Mouse (Mus musculus) CH12.LX (cell line): ENCODE data around the gene Pde6b. TPM values are rescaled to one million over a fixed set of nuclear protein-coding genes. Genes with fewer than 3 reads are reported as not detected.

Experiments used
- DNase-seq: peaks from one replicate; pipeline ENCODE4 v3.0.0-alpha.2; 2013; ENCODE audit errors: extremely low read depth
- H3K27ac ChIP-seq: 2 replicates; pipeline ENCODE4 v1.5.1; 2012; ENCODE audit warnings: low read depth, mild to moderate bottlenecking, control low read depth, moderate library complexity; ENCODE audit not compliant: insufficient read depth
- H3K27me3 ChIP-seq: replicated peaks from 2 replicates; pipeline ENCODE3; 2012; ENCODE audit warnings: inconsistent platforms
- H3K36me3 ChIP-seq, 2 experiments: replicated peaks in 1 of 2; 2 replicates each; pipeline versions ENCODE3 to v1.6.1; 2012; ENCODE audit warnings: inconsistent platforms in 1 of 2, low read length in 1 of 2, mild to moderate bottlenecking in 1 of 2, mixed read lengths in 1 of 2, moderate library complexity in 1 of 2; ENCODE audit not compliant: control insufficient read depth in 1 of 2, insufficient read depth in 1 of 2
- H3K4me1 ChIP-seq, 2 experiments: 2 replicates each; pipeline ENCODE4 v1.6.1; 2012; ENCODE audit warnings: inconsistent platforms in 1 of 2, moderate library complexity in 1 of 2; ENCODE audit not compliant: insufficient read depth in 2 of 2, control insufficient read depth in 1 of 2
- H3K4me2 ChIP-seq: 2 replicates; pipeline ENCODE4 v1.6.1; 2012; ENCODE audit warnings: low read depth, mild to moderate bottlenecking, control low read depth; ENCODE audit not compliant: poor library complexity, insufficient read depth, severe bottlenecking
- H3K4me3 ChIP-seq, 3 experiments: fragments of 150-350 bp in 1 of 3; sonication (generic) in 1 of 3; replicated peaks in 1 of 3; 2 replicates each; pipeline versions ENCODE3 to v1.5.1; 2011 to 2012; ENCODE audit warnings: low read depth in 2 of 3, low read length in 2 of 3, mild to moderate bottlenecking in 2 of 3, moderate library complexity in 2 of 3, control low read depth in 1 of 3, improper control_type of control experiment in 1 of 3, inconsistent platforms in 1 of 3, mixed read lengths in 1 of 3; ENCODE audit not compliant: poor library complexity in 1 of 3
- H3K79me2 ChIP-seq: replicated peaks from 2 replicates; pipeline ENCODE4 v1.6.1; 2012; ENCODE audit warnings: mild to moderate bottlenecking, moderate library complexity; ENCODE audit not compliant: control insufficient read depth, poor library complexity, insufficient read depth, severe bottlenecking; ENCODE audit errors: extremely low read depth
- H3K9ac ChIP-seq: 2 replicates; pipeline ENCODE4 v1.6.1; 2012; ENCODE audit warnings: low read depth, mild to moderate bottlenecking, control low read depth, moderate library complexity; ENCODE audit not compliant: insufficient read depth
- H3K9me3 ChIP-seq: replicated peaks from 2 replicates; pipeline ENCODE3; 2012; ENCODE audit warnings: low read length, inconsistent platforms, mixed read lengths
- BHLHE40 ChIP-seq: IDR thresholded peaks from 2 replicates; pipeline ENCODE4 v1.6.1; 2011; ENCODE audit warnings: mild to moderate bottlenecking, low read depth, low read length, improper control_type of control experiment
- CHD2 ChIP-seq: IDR thresholded peaks from 2 replicates; pipeline ENCODE4 v1.6.1; 2011; ENCODE audit warnings: low read length, improper control_type of control experiment
- E2F4 ChIP-seq: IDR thresholded peaks from 2 replicates; pipeline ENCODE4 v1.6.1; 2011; ENCODE audit warnings: low read depth, low read length, improper control_type of control experiment; ENCODE audit not compliant: insufficient replicate concordance
- ELF1 ChIP-seq: IDR thresholded peaks from 2 replicates; pipeline ENCODE4 v1.6.1; 2014; ENCODE audit warnings: low read depth, mild to moderate bottlenecking, inconsistent platforms, low read length, improper control_type of control experiment
- EP300 ChIP-seq: IDR thresholded peaks from 2 replicates; pipeline ENCODE4 v1.6.1; 2011; ENCODE audit warnings: low read length, improper control_type of control experiment
- ETS1 ChIP-seq: conservative IDR thresholded peaks from 2 replicates; pipeline ENCODE4 v1.6.1; 2012; ENCODE audit warnings: low read depth, mild to moderate bottlenecking, inconsistent platforms, low read length, improper control_type of control experiment, moderate library complexity
- GABPA ChIP-seq: IDR thresholded peaks from 2 replicates; pipeline ENCODE4 v1.6.1; 2012; ENCODE audit warnings: low read depth, low read length, improper control_type of control experiment, inconsistent platforms; ENCODE audit not compliant: insufficient replicate concordance
- JUND ChIP-seq: conservative IDR thresholded peaks from 2 replicates; pipeline ENCODE4 v1.6.1; 2011; ENCODE audit warnings: low read depth, low read length, improper control_type of control experiment
- KAT2A ChIP-seq: IDR thresholded peaks from 2 replicates; pipeline ENCODE4 v1.6.1; 2012; ENCODE audit warnings: low read length, improper control_type of control experiment, inconsistent platforms; ENCODE audit not compliant: insufficient replicate concordance
- MAFK ChIP-seq: IDR thresholded peaks from 2 replicates; pipeline ENCODE4 v1.6.1; 2011; ENCODE audit warnings: low read length, improper control_type of control experiment; ENCODE audit not compliant: insufficient replicate concordance
- MEF2A ChIP-seq: IDR thresholded peaks from 2 replicates; pipeline ENCODE4 v1.6.1; 2014; ENCODE audit warnings: low read depth, mild to moderate bottlenecking, inconsistent platforms, low read length, improper control_type of control experiment, borderline replicate concordance
- MYC ChIP-seq: IDR thresholded peaks from 2 replicates; pipeline ENCODE4 v1.6.1; 2011; ENCODE audit warnings: low read depth, mild to moderate bottlenecking, improper control_type of control experiment, low read length
- NRF1 ChIP-seq: IDR thresholded peaks from 2 replicates; pipeline ENCODE4 v1.6.1; 2014; ENCODE audit warnings: low read depth, mild to moderate bottlenecking, inconsistent platforms, low read length, improper control_type of control experiment, moderate library complexity
- PAX5 ChIP-seq: IDR thresholded peaks from 2 replicates; pipeline ENCODE4 v1.6.1; 2012; ENCODE audit warnings: low read length, inconsistent platforms, mixed read lengths
- POLR2AphosphoS2 ChIP-seq: IDR thresholded peaks from 2 replicates; pipeline ENCODE4 v1.6.1; 2011; ENCODE audit warnings: low read depth, low read length, improper control_type of control experiment
- RAD21 ChIP-seq: IDR thresholded peaks from 2 replicates; pipeline ENCODE4 v1.6.1; 2011; ENCODE audit warnings: low read depth, mild to moderate bottlenecking, low read length, improper control_type of control experiment, moderate library complexity
- TBP ChIP-seq: conservative IDR thresholded peaks from 2 replicates; pipeline ENCODE4 v1.6.1; 2011; ENCODE audit warnings: low read depth, low read length, improper control_type of control experiment
- TCF12 ChIP-seq: IDR thresholded peaks from 2 replicates; pipeline ENCODE4 v1.6.1; 2014; ENCODE audit warnings: low read depth, mild to moderate bottlenecking, inconsistent platforms, low read length, improper control_type of control experiment
- USF2 ChIP-seq: conservative IDR thresholded peaks from 2 replicates; pipeline ENCODE4 v1.6.1; 2011; ENCODE audit warnings: low read depth, low read length, improper control_type of control experiment
- ZC3H11A ChIP-seq: IDR thresholded peaks from 2 replicates; pipeline ENCODE4 v1.6.1; 2012; ENCODE audit warnings: low read depth, mild to moderate bottlenecking, inconsistent platforms, low read length, improper control_type of control experiment
- ZMIZ1 ChIP-seq: IDR thresholded peaks from 2 replicates; pipeline ENCODE4 v1.6.1; 2012; ENCODE audit warnings: low read depth, mild to moderate bottlenecking, inconsistent platforms, low read length, improper control_type of control experiment
- ZNF384 ChIP-seq: IDR thresholded peaks from 2 replicates; pipeline ENCODE4 v1.6.1; 2012; ENCODE audit warnings: low read depth, low read length, improper control_type of control experiment, inconsistent platforms
- dilution Hi-C: fragments of 300-500 bp; cut with MboI; formaldehyde crosslinking; loops from 2 replicates; pipeline ENCODE4 v1.14.3; 2020; ENCODE audit warnings: low sequenced_read_pairs; ENCODE audit not compliant: extremely low pct_unique_long_range_greater_than_20kb, extremely low pct_ligation_motif_present
- in situ Hi-C: fragments of 300-500 bp; cut with MboI; formaldehyde crosslinking; loops from 3 replicates; pipeline ENCODE4 v1.14.3; 2019; ENCODE audit warnings: low sequenced_read_pairs, low pct_ligation_motif_present, low pct_unique_long_range_greater_than_20kb, mixed read lengths
- polyA plus RNA-seq: library from polyadenylated mRNA; unstranded; fragments of >175 nt; gene quantifications from 2 replicates; pipeline ENCODE4 v1.2.1, GENCODE M21; 2012; ENCODE audit warnings: low read depth; ENCODE audit not compliant: insufficient read length
- total RNA-seq, 2 experiments: library from RNA; depleted of rRNA; stranded (reverse); fragments of 300-350 nt in 1 of 2; fragments of >200 nt in 1 of 2; gene quantifications; 2 replicates each; pipeline ENCODE4 v1.2.3; 2012 to 2014

Gene Pde6b
- total and polyA plus RNA-seq, 3 experiments = 0.11 TPM; not detected in 2

- in situ Hi-C loops = no loop called here
- dilution Hi-C loops = no loop called here
- Histone ChIP-seq H3K27me3 (peaks cover 2% of the 10 kb centered on the region), H3K9ac (no peak overlapping the region), H3K4me3 (no peak overlapping the region), H3K9me3 (no peaks in the 10 kb centered on the region), H3K36me3 (peaks cover 0 to 20% of the 10 kb centered on the region in 2 experiments), H3K27ac (no peak overlapping the region), H3K79me2 (peaks cover 57% of the 10 kb centered on the region), H3K4me2 (no peak overlapping the region), H3K4me1 (peaks cover 7 to 34% of the 10 kb centered on the region in 2 experiments)
- no peak for TF ChIP-seq USF2
- TF ChIP-seq ELF1 = no peak
- no peak for TF ChIP-seq MYC
- TF ChIP-seq EP300 = no peak
- no peak for TF ChIP-seq POLR2AphosphoS2
- TF ChIP-seq NRF1 = no peak
- no peak for TF ChIP-seq PAX5
- TF ChIP-seq E2F4 = no peak
- no peak for DNase-seq
These were observed 77.1 kb downstream of the Pde6b start for GRCm38 (mm10) chr5:108465131-108465891.

GRCm38 (mm10) chr5:108466647-108467046 lies 78.5 kb downstream of the Pde6b start:
- H3K4me2 ChIP-seq = no peak overlapping the region

GRCm38 (mm10) chr5:108469617-108470016 lies 81.4 kb downstream of the Pde6b start:
- Histone ChIP-seq H3K9ac (no peak overlapping the region), H3K4me2 (no peak overlapping the region), H3K9me3 (no peaks in the 10 kb centered on the region), H3K4me1 (peaks cover 0 to 2% of the 10 kb centered on the region in 2 experiments; a peak in 1 of 4 replicates), H3K27me3 (no peaks in the 10 kb centered on the region), H3K79me2 (peaks cover 32% of the 10 kb centered on the region), H3K27ac (no peak overlapping the region), H3K4me3 (no peak overlapping the region), H3K36me3 (peaks cover 14 to 54% of the 10 kb centered on the region in 2 experiments)
- in situ Hi-C loops = no loop called here
- dilution Hi-C loops = no loop called here
- TF ChIP-seq BHLHE40 (no peak), RAD21 (no peak), MAFK (no peak), EP300 (no peak), GABPA (no peak), CHD2 (no peak), KAT2A (no peak)
- DNase-seq = no peak

More at GRCm38 (mm10) chr5:108466647-108467046, 78.5 kb downstream of the Pde6b start:
- Histone ChIP-seq H3K9me3 (no peaks in the 10 kb centered on the region), H3K79me2 (peaks cover 56% of the 10 kb centered on the region), H3K4me3 (no peak overlapping the region), H3K9ac (no peak overlapping the region), H3K36me3 (peaks cover 0 to 26% of the 10 kb centered on the region in 2 experiments), H3K27ac (no peak overlapping the region), H3K27me3 (no peaks in the 10 kb centered on the region), H3K4me1 (peaks cover 4 to 29% of the 10 kb centered on the region in 2 experiments)
- TF ChIP-seq ZNF384 (no peak), GABPA (no peak), MEF2A (no peak), ZMIZ1 (no peak), JUND (no peak), NRF1 (no peak), ZC3H11A (no peak), RAD21 (no peak), TBP (no peak), USF2 (no peak), ETS1 (no peak), TCF12 (no peak)
- dilution Hi-C loops (no loop called here), in situ Hi-C loops (no loop called here)
- no peak for DNase-seq
